Mouse (Mus musculus): ENCODE data around the gene Ankrd63.

DNA sequence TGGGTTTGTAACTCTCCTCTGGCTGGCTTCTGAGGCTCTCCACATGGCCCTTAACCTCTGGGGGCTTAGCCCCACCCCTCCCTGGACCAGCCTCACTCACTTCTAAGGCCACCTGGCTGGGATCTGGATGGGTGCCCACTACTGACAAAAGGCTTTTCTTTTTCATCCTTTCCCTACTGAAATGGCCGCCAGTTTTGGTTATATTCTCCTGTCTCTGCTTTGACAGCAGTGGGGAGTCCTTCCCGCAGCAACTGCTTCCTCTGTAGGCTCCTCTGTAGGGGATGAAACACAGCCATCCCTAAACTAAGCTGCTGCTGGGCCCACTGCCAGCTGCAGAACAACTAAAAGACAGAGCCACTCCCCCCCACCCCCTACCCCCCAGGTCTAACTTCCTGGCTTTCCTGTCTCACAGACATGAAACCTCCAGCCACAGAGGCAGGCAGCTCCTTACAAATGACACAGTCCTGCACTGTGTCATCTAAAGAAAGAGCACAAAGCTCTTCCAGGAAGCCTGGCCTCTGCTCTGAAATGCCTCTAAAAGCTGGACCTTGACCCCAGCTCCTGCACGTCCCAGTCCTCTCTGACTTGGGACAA is 47.0 kb downstream of the Ankrd63 start:
- TF ChIP-seq CTCF (IDR thresholded peaks at IDR 0.05; ENCODE audit: insufficient read depth, low read depth, low read length) (no peak), POLR2A (IDR thresholded peaks at IDR 0.05; ENCODE audit: insufficient read depth, low read depth, low read length) (no peak)
